Mouse (Mus musculus) natural killer cell, adult 2 months (primary cell): ENCODE results near the gene Mycbpap.

Source experiments
- DNase-seq, 2 experiments: peaks; one replicate each; pipeline ENCODE4 v3.0.0; 2022; ENCODE audit warnings: low spot score in 2 of 2

The Mycbpap gene

DNA sequence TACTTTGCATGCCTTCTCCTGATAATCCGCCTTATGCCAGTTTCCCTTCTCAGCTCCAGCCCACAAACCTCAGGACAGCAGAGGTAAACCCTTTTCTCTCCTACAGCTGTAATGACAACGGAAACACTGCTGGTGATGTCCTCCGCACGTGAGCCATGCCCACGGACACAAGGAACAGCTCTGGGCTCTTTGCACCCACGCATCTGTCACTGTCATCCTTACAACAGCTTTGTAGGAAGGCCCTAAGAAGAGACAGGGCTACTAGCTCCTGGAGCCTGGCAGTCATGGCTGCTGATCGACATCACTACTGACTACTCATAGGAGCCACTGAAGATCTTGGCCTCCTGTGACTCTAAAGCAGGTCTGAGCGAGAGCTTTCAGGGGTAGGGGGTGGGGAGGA lies 11.6 kb upstream of the Mycbpap start:
- DNase-seq, result no peak

DNA sequence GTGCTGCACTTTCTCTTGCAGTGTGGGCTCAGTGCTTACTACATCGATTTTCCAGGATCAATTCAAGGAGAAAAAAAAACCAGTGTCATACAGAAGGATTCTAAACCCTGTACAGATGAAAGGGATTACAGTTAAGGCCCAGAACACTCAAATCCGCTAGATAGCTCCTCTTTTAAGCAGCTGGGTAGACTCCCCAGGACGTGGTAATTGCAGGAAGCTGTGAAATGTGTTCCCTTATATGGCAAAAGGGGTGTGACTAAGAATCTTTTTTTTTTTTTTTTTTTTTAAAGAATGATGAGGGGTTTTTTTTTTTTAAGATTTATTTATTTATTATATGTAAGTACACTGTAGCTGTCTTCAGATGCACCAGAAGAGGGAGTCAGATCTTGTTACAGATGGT lies 7.3 kb upstream of the Mycbpap start:
- DNase-seq, result no peak

DNA sequence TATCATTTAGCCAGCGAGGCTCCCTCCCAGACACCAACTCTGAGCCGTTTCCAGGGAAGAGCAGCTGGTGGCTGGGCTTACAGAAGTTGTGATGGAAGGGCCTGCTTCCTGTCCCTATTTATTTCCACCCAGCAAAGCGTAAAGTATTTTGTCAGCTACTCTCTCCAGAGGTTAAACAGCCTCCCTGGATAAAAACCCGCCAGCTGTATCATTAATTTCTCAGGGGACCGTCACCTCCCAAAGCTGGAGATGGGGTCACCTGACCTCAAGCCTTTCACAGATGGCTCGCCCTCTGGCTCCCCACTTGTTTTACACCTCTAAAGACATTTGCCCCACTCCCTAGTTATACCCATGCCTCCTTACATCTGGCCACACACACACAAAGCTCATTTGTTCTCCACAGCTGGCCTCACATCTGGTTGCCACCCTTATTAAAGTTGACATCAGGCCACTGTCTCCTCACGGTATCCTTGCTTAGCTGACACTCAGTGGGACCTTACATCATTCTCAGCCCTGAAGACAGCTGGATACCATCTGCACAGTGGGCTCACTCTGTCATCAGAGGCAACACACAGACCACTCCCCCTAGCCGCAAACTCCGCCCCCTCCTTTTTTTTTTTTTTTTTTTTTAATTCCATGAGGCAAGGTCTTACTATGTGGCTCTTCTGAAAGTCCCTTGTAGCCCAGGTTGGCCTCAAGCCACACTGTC lies 4.8 kb upstream of the Mycbpap start:
- no peak for DNase-seq

DNA sequence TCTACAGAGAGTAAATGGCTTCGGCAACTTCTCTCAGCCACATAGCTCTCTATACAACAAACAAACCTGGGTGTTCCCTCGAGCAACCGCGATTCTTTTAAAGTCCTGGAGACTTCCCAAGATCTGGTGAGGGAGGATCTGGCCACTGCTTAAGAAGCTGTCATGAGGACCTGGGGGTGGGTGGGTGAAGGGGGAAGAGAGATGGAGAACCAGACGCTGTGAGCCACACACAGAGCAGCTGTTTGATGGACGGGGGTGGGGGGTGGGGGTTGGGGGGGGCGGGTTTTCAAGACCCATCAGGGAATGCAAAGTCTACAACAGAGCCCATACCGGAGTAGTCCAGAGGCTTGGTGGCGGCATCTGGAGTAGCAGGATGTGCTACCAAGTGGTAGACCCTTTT lies 8.1 kb downstream of the Mycbpap start:
- DNase-seq, result no peak

DNA sequence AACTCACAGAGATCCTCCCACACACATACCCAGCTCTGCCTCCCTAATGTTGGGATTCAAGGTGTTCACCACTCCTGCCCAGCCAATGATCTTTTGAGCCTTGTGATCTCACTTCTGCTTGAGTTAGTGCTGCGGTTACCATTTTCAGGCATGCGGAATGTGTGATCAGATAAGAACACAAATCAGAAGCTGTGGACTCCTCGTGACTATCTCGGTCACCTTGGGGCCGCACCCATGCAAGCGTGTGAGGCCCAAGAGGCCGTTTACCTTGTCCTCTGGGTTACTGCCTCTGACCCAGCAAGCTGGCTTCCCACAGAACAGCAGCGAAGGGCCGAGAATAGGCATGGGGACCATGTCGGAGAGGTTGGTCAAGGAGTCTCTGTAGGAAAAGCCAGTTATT lies 12.6 kb downstream of the Mycbpap start:
- DNase-seq, result no peak

DNA sequence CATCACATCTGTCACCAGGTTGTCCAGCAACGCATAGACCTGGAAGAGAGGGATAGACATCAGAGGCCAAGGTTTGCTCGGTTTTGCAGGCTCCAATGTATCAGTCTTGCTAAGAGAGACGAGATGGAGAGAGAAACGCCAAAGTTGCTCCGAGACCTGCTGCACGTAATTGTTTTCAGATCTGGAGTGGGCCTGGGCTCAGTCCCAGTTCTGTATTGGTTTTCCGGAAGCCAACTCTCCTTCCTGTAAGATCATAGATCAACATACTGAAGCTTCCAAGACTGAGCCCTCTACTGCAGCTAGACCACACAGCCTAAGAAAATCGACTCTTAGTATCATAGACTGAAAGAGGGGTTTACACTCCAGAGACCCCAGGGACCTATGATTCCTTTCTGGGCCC lies 20.1 kb downstream of the Mycbpap start:
- no peak for DNase-seq

DNA sequence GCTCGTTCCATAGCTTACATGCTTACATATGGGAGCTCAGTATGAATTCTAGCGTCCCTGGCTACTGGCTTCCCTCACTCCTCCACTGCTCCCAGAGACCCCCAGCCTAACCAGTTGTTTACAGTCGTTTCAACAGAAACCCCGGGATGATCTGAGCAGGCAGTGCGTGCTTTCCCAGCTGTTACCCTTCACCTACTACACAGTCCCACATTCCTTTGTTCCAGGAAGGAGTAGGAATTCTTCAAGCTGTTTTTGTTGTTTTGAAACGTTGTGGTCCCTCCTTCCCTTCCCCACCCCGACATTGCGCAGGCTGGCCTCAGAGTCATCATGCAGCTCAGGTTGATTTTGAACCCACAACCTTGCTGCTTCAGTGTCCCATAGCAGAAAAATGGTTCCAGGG lies 21.2 kb downstream of the Mycbpap start:
- DNase-seq, result no peak

DNA sequence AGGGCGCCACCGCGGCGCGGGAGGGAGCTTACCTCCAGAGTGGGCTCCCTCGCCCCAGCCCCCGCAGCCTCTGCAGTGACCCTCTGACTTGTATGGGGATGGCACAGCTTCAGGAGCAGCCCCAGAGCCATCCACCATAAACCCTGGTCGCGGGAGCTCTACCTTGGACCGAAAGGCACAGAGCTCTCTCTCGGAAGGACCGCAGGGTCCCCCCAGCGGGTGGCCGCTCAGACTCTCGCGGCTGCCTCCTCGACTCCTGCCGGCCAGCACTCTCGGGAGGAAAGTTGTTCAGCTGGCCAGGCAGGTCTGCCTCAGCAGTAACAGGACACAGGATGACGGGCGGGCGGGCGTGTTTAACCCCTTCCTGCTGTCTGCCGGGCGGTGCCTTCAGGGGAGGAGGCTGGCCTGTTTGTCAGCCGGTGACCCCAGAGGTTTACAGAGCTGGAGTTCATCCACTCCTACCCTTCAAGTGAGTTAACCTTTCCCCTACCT lies 21.8 kb downstream of the Mycbpap start, which contains the start of gene Epn3:
Gene Epn3 (minus strand): TSS at position 314 of the 492 bp plus-strand sequence.
- no peak for DNase-seq

DNA sequence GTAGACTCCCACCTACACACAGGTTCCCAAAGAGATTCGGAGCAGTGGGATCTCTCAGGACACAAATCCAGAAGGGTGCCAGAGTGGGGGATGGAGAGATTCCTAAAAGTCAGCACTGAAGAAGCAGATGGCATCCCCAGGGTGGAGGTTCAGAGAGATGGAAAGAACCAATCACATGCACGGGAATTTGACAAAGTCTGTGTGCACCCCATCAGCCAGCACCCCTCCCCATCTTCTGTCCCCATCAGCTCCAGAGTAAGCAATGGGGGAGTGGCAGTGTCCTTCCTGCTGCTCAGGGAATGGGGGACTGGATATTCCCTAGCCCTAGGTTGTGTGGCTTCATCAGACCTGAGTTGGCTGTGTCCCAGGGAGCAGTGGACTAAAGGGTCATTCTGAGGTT lies 22.5 kb downstream of the Mycbpap start:
- no peak for DNase-seq

DNA sequence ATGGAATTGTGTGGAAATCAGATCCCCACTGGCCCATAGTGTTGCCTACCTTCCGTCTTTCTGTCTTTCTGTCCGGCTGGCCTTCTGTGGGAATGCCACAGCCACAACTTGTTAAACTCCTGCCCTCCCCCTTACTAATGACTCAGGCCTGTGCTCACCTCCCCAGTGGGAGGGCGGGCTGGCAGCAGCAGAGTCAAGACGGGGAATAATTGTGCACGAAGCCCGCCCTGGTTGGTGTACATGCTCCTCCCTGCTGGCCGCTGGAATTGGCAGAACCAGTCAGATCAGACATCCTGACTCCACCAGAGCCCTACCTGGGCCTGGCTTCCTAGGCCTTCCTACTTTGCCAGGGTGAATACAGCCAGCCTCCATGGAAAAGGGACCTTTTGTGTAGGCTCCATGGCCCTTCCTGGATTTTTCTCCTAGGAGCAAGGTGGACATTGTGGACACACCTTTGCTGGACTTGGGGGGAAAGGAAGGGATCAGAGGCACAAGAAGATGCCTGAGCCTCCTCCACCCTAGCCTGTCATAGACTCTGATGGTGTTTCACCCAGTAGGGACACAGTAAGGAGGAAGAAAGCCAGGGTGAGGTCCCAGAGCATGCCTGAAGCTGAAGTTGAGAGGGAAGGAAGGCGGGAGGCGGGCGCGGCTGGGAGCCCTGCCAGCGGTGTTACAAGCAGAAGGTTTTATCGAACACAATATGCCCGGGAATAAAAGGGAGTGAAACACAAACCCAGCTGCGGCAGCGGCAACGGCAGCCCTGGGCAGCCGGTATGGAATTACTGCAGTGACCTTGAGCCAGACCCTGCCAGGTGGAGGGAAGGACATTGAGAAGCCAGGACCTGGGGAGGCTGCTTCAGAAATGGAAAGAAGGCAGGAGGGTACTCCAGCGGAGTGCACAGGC lies 23.2 kb downstream of the Mycbpap start:
- DNase-seq, result no peak

DNA sequence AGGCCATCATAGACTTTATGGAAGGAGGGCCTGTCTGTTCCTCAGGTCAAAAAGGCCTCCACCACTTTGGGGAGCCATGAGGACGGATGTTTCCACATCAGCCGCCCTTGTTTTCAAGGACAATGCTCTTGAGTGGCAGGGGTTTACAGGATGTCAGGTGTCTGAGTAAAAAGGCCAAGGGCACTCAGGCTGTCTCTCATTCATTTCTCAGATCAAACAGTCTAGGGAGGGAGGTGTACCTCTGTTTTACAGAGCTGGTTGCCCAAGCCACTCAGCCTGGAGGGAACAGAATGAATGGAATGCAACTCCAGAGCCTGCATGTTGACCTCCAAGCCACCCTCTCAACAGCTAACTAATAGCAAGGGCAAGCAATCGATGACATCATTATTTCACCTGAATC lies 26.1 kb downstream of the Mycbpap start:
- no peak for DNase-seq

DNA sequence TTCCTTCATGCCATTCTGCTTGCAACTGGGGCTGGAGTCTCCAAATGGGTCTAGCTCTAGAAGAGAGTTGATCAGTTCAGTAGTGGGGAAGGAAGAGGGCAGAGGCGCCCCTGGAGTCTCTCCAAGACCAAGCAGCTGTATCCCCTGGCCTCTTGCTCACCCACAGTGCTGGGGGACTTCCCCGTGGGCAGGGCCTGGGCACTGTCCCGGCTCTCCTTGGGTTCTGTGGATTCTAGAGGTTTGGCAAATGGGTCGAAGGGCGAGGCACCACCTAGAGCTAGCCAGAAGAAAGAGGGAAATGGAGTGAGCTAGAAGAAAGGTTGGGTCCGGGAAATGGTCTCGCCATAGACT lies 29.8 kb downstream of the Mycbpap start:
- DNase-seq, result no peak

DNA sequence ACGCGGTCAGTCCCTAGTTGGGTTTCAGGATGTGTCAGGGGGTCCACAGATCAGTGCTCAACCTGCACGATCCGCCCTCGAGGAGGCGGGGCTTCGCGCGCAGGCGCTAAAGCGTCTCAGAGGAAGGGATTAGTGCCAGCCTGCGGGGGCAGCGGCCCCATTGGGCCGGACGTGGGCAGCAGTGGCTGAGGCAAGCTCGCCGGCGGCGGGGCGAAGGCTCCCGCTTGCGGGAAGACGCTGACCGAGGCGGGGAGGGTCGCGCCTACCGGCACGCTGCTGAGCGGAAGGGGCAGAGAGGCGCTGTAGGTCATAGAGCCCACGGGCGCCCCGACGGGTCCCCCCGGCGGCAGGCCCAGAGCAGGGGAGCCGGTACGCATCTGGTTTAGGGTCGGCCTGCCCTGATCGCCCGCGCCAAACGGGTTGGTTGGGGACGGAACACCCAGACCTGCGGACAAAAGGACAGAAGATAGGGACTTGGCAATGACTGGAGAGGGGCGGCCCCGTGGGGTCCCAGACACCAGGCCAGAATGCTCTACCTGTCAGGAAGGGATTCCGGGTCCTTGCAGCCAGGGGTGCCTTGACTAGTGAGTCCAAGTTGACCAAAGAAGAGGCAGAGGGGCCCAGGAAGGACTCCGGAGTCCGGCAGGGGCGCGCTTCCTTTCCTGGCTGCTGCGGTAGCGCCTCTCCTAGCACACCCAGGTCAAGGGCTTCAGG lies 30.4 kb downstream of the Mycbpap start:
- peak; percentile 20 to 30 for DNase-seq

DNA sequence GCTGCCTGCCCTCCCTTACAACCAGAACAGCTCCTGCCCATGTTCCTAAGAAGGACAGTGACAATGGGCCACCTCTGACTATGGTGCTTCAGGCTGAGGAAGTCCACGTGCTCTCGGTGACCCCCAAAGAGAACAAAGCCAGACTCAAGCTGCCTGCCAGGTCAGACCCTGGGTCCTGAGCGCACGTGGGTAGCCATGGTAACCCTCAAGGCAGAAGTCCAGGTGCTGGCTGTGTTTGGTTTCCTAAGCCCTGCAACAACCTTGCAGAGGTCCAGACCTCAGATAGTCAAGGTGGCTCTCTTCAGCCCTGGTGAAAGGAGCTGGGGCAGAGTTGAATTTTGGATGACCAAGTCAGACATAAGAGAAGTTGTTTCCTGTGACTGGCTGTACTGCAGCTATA lies 31.8 kb downstream of the Mycbpap start:
- DNase-seq, result no peak

DNA sequence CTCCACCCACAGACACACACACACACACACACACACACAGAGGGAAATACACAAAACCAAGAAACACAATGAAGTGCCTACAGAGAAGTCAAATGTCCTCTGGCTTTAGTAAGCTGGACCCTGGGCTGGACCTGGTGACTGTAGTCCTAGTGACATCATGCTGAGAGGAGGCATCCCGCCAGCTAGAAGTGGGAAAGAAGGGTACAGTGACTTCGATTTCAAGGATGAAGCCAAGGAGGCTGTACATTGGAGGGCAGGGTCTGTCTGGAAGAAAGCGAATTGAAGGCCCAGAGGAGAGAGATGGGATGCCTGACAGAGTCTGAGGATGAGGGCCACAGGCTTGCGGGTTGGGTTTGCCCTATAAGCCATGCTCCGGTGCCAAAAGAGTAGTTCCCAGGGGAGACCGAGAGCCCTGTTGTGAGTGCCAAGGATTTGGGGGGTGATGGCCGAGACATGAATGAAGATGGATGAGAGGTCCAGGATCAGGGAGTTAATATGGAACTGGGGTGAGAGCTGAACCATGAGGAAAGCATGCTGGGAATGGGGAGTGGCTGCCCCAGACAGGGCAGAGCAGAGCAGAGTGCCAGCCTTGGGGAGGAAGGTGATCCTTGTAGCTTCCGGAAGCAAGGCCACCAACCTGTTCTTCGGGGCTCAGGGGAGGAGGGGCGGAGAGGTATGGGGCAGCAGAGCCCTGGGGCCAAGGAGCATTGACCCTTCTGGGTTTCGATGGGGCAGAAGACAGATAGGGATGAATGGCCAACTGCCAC lies 32.6 kb downstream of the Mycbpap start:
- DNase-seq, result no peak

DNA sequence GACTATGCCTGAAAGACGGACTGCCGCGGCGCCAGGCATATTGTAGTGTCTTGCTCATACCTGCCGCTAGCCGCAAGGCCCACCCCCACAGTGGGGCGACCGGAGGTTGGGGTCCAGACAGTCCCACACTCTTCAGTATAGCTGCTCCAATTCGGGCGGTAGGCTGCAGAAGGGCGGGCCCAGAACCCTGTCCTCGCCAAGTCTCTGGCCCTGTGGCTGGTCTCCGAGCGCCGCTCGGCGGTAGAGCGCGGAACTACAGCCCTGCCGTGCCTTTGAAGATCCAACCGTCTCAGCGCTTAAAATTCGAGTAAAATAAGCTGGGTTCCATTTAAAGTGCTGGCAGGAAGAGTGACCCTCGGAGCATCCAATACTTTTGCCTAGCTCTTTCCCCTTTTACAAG lies 35.5 kb downstream of the Mycbpap start, which contains the start of gene Spata20:
Gene Spata20 (minus strand): TSS at position 179 of the 400 bp plus-strand sequence.
- peak; percentile 53 to 57 for DNase-seq

DNA sequence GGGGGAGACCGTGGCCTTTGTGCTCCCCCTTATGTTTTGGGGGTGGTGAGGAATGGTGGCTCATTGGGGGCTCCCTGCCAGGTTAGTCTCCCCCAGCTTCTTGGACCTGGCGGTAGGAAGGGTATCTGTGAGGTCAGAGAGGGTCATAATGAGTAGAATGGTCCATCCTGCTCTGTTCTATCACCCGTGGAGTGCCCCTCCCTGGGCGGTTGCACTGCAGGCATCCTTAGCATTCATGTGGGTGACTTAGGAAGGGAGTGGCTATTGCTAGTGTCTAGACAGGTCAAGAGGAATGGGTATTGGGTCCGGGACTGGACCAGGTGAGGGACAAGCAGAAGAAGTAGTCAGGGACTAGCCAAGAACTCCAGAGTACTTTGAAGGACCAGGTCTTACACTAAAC lies 36.3 kb downstream of the Mycbpap start:
- DNase-seq, result no peak

DNA sequence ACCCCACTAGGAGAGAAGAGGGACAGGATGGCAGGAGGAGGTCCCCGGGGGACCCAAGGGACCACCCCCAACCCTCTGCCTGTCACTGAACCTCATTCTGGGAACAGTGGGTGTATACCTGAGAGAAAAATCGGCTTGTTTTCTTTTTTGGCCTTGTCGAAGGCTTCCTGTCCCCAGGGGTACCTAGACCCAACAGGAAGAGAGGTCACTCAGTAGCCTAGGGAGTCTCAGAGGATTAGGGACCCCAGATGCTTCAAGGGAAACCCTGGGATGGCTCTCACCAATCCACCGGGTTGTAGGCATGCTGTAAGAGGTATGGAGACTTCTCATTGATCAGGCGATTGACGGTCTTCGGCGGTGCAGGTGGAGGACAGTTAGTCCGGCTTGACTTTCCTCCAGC lies 36.9 kb downstream of the Mycbpap start:
- no peak for DNase-seq

DNA sequence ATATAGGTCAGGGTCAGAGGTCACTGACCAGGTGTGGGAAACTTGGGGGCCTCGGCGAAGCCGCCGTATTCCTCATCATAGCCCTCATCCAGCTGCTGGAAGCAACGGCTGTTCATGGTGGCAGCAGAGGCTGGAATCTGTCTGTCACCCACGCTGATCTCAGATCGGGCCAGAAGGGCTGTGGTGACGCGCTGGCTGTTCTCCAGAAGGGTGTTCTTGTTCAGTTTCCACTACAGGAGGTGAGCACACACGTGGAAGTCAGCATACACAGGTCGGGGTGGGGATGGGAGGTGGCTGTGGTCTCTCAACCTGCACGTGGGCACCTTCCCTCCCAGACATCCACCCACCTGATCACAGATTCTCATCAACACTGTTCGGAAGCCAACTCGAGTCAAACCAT lies 37.6 kb downstream of the Mycbpap start:
- no peak for DNase-seq

DNA sequence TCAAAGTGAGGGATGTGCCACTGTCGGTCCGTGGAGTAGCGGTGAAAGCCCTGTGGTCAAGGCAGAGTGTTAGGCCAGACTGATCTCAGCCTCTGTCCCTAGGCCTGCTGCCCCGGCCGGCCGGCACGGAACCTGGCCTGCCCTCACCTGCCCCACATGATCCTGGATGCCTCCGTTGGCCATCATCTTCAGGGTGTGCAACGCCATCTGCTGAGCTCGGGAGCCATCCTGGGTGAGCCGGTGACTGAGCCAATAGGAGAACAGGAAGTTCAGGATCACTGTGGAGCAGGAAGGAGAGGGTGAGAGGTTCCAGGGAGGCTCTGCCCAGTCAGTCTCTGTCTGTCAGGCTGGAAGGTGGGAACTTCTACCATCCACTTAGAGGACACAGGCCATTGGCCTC lies 38.1 kb downstream of the Mycbpap start:
- DNase-seq, result no peak

DNA sequence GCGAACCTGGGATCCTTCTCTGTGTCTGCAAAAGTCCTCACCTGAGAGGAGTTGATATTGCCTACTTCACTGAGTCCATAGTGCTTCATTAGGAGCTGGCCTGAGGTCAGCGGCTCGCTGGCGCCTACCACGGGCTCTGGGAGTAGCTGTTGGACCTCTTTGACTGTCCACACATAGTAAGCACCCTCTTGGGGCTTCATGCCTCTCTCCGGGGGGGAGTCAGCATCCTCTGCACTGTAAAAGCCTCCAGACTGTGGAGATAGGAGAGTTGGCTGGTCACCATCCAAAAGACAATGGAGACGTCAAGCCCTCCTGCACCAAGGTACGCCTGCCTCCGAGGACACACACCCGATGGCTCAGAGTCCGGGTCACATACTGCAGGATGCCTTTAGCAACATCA lies 38.8 kb downstream of the Mycbpap start:
- no peak for DNase-seq

DNA sequence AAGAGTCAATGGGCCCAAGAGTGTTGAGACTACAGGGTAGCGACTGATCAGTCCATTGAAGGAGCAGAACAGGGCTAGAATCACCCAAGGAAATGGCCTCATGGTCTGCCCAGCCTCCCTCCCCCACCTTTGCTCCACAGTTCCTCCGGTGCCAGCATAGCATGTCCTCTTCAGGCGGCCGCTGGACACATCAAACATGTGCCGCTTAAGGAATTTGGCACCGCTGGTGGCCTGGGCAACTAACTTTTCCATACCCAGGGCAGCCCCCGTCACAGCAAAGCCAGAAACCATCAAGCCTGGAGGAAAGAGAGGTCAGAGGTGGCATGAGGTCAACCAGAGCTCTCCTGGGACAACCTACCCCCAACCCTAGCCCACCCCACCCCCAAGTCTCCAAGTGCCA lies 39.6 kb downstream of the Mycbpap start:
- no peak for DNase-seq
